Mouse (Mus musculus): ENCODE results near the gene Lrrfip2. TPM values are rescaled to one million over a fixed set of nuclear protein-coding genes. Genes with fewer than 3 reads are reported as not detected.

Gene Lrrfip2
- polyA plus RNA-seq, 1 experiment from 2014 or later: 85.9 TPM

- TF ChIP-seq CTCF (IDR thresholded peaks at IDR 0.05): no peak
- ChIA-PET CTCF (no interaction called here), POLR2A (no interaction called here)
- DNase-seq (ENCODE audit: low read depth, low spot score) (no peak), ATAC-seq (no peak)
- no peaks in the 10 kb centered on the region for H3K27me3 ChIP-seq
- in situ Hi-C loops (cut with MboI; ENCODE audit: low pct_unique_long_range_greater_than_20kb): no loop called here
Observed at GRCm38 (mm10) chr9:111272356-111272755, 155.0 kb downstream of the Lrrfip2 start.

- H3K27me3 ChIP-seq: no peaks in the 10 kb centered on the region
- in situ Hi-C loops (cut with MboI; ENCODE audit: low pct_unique_long_range_greater_than_20kb): no loop called here
- ATAC-seq: no peak
- DNase-seq (ENCODE audit: low read depth, low spot score): no peak
- TF ChIP-seq CTCF (IDR thresholded peaks at IDR 0.05): no peak
- CTCF ChIA-PET: interaction anchor here (3.3 kb wide), 1 partner anchor 17 kb away, joined by 15 read pairs; no protein-coding TSS in a partner anchor
- POLR2A ChIA-PET: no interaction called here
Observed at GRCm38 (mm10) chr9:111272996-111273785, 155.8 kb downstream of the Lrrfip2 start.

GRCm38 (mm10) chr9:111273958-111274357 is 156.6 kb downstream of the Lrrfip2 start:
- ChIA-PET POLR2A (no interaction called here), CTCF (interaction anchor here (3.3 kb wide), 1 partner anchor 16 kb away, joined by 15 read pairs; no protein-coding TSS in a partner anchor)
- TF ChIP-seq CTCF (IDR thresholded peaks at IDR 0.05): no peak
- H3K27me3 ChIP-seq: no peaks in the 10 kb centered on the region
- ATAC-seq: no peak
- in situ Hi-C loops (cut with MboI; ENCODE audit: low pct_unique_long_range_greater_than_20kb): no loop called here
- DNase-seq (ENCODE audit: low read depth, low spot score): no peak

GRCm38 (mm10) chr9:111275156-111275555 is 157.8 kb downstream of the Lrrfip2 start:
- ATAC-seq: no peak
- CTCF ChIA-PET: interaction anchor here (1.1 to 3.3 kb wide), 2 partner anchors 15 to 55 kb away, joined by 3 to 15 read pairs; no protein-coding TSS in a partner anchor
- DNase-seq (ENCODE audit: low read depth, low spot score): no peak
- POLR2A ChIA-PET: interaction anchor here (0.5 kb wide), 1 partner anchor 12 kb away, joined by 3 read pairs; no protein-coding TSS in a partner anchor
- in situ Hi-C loops (cut with MboI; ENCODE audit: low pct_unique_long_range_greater_than_20kb): no loop called here
- TF ChIP-seq CTCF (IDR thresholded peaks at IDR 0.05): no peak
- no peaks in the 10 kb centered on the region for H3K27me3 ChIP-seq

Other genes with a start within 250 kb of the Lrrfip2 start
- 69.4 TPM for gene Als2cl, start 237.7 kb upstream of the Lrrfip2 start, polyA plus RNA-seq (2021)
- 5.1 TPM for gene Tmie, start 237.5 kb upstream of the Lrrfip2 start, polyA plus RNA-seq (2021)
- not detected for gene Fam240a, start 200.7 kb upstream of the Lrrfip2 start, polyA plus RNA-seq (2021)
- not detected for gene Tdgf1, start 171.4 kb upstream of the Lrrfip2 start, polyA plus RNA-seq (2021)
- not detected for gene Lrrc2, start 166.0 kb upstream of the Lrrfip2 start, polyA plus RNA-seq (2021)
- 0.04 TPM for gene Rtp3, start 127.0 kb upstream of the Lrrfip2 start, polyA plus RNA-seq (2021)
- gene Ltf, start 98.3 kb upstream of the Lrrfip2 start, polyA plus RNA-seq (2021): 0.63 TPM
- gene Ccrl2, start 60.1 kb upstream of the Lrrfip2 start, polyA plus RNA-seq (2021): 0.45 TPM
- gene Mlh1, start 154.2 kb downstream of the Lrrfip2 start, polyA plus RNA-seq (2021): 17.1 TPM
- gene Epm2aip1, start 154.3 kb downstream of the Lrrfip2 start, polyA plus RNA-seq (2021): 28.7 TPM
- gene Trank1, start 194.1 kb downstream of the Lrrfip2 start, polyA plus RNA-seq (2021): 8.6 TPM